Mouse (Mus musculus) retina, postnatal 7 days (tissue): ENCODE measurements around the gene Clic5.
"Not testable (repeated sequence)": the region's sequence is repeated elsewhere in the genome, so short reads cannot be mapped to it uniquely, and the experiment has no call there.

ENCODE experiments used
- DNase-seq: peaks from one replicate; pipeline ENCODE4 v3.0.0-alpha.2; 2012; ENCODE audit warnings: low read depth, low spot score

The Clic5 gene

GRCm38 (mm10) chr17:44188042-44188768 is at the start of gene Clic5:
TSS of gene Clic5 (plus strand) at chr17:44188584.
- no peak for DNase-seq

- DNase-seq: no peak
Observed at GRCm38 (mm10) chr17:44145806-44146205, 42.6 kb upstream of the Clic5 start.

GRCm38 (mm10) chr17:44148109-44148846 is 40.1 kb upstream of the Clic5 start:
- no peak for DNase-seq

- DNase-seq: peak; percentile 17
Observed at GRCm38 (mm10) chr17:44151130-44151529, 37.3 kb upstream of the Clic5 start.

- DNase-seq: no peak
Observed at GRCm38 (mm10) chr17:44151889-44152288, 36.5 kb upstream of the Clic5 start.

- DNase-seq: no peak
Observed at GRCm38 (mm10) chr17:44153871-44154270, 34.5 kb upstream of the Clic5 start.

- DNase-seq: no peak
Observed at GRCm38 (mm10) chr17:44155204-44155603, 33.2 kb upstream of the Clic5 start.

GRCm38 (mm10) chr17:44158186-44158585 is 30.2 kb upstream of the Clic5 start:
- DNase-seq: no peak

GRCm38 (mm10) chr17:44160449-44160848 is 27.9 kb upstream of the Clic5 start:
- no peak for DNase-seq

- DNase-seq: no peak
Observed at GRCm38 (mm10) chr17:44162514-44162913, 25.9 kb upstream of the Clic5 start.

- DNase-seq: no peak
Observed at GRCm38 (mm10) chr17:44162935-44163334, 25.4 kb upstream of the Clic5 start.

- DNase-seq: no peak
Observed at GRCm38 (mm10) chr17:44165730-44166347, 22.5 kb upstream of the Clic5 start.

GRCm38 (mm10) chr17:44169676-44170075 is 18.7 kb upstream of the Clic5 start:
- DNase-seq: no peak

- no peak for DNase-seq
Observed at GRCm38 (mm10) chr17:44170316-44170715, 18.1 kb upstream of the Clic5 start.

GRCm38 (mm10) chr17:44171930-44172329 is 16.5 kb upstream of the Clic5 start:
- no peak for DNase-seq

GRCm38 (mm10) chr17:44173341-44173740 is 15.0 kb upstream of the Clic5 start:
- DNase-seq: no peak

GRCm38 (mm10) chr17:44177291-44177690 is 11.1 kb upstream of the Clic5 start:
- DNase-seq: no peak

GRCm38 (mm10) chr17:44181346-44181745 is 7.0 kb upstream of the Clic5 start:
- DNase-seq: no peak

- no peak for DNase-seq
Observed at GRCm38 (mm10) chr17:44186871-44187270, 1.5 kb upstream of the Clic5 start.

GRCm38 (mm10) chr17:44187537-44187936 is 847 bp upstream of the Clic5 start:
- not testable (repeated sequence) for DNase-seq

- DNase-seq: no peak
Observed at GRCm38 (mm10) chr17:44188769-44189145, 373 bp downstream of the Clic5 start.

GRCm38 (mm10) chr17:44189696-44190095 is 1.3 kb downstream of the Clic5 start:
- no peak for DNase-seq

- no peak for DNase-seq
Observed at GRCm38 (mm10) chr17:44190246-44190645, 1.9 kb downstream of the Clic5 start.
